Mouse (Mus musculus) ovary, adult 18-20 months (tissue): ENCODE results near the gene Rhox10.
A peak's percentile ranks its signal among the peaks of the same experiment; 100 is the strongest.
"Not testable (repeated sequence)": the region's sequence is repeated elsewhere in the genome, so short reads cannot be mapped to it uniquely, and the experiment has no call there.

Experiments
- DNase-seq: peaks from one replicate; pipeline ENCODE4 v3.0.0; 2022; ENCODE audit warnings: low spot score, mixed read lengths

Gene Rhox10

DNA sequence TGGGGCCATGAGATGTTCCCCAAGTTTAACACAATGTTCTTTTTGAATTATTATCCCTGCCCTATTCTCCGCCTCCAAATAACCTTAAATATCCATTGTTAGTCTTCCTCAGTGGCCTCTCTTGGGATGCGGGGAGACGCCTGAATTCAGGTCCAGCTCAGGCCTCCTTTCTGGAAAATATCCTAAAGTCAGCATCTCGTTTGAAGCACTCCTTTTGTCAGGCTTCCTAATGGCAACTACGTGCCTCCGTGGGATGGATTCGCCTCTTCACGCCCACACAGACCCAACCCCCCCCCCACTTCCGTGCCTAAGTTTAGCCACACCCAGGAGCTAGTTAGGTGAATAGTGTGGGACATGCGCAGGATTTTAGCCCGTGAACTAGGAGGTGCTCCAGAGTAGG is at the start of gene Rhox10:
Gene Rhox10 (plus strand): TSS at position 301 of the 400 bp plus-strand sequence.
- no peak for DNase-seq

GRCm38 (mm10) chrX:38018597-38018996 is 47.7 kb upstream of the Rhox10 start, which contains the start of gene Btg1-ps1:
Gene Btg1-ps1 (minus strand): TSS chrX:38018815.
- not testable (repeated sequence) for DNase-seq

DNA sequence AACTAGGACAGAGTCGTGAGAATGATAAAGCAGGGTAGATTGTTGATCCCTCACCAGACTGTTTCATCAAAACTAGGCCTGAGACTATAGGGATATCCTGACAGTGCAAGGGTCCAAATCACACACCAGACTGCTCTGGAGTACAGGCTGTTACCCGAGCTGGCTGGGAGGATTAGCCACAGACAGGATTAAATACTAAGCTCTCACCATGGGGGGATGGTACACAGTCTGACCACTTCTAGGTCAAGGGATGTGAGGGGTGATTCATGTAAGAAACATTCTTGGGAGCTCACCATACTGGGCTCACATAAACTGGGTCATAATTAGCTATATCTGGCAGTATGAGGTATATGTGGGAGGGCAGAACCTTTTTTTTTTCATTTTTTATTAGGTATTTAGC is 32.4 kb upstream of the Rhox10 start:
- no peak for DNase-seq

- DNase-seq = peak; percentile 40
Measured at GRCm38 (mm10) chrX:38039666-38040065, 26.6 kb upstream of the Rhox10 start.

GRCm38 (mm10) chrX:38043014-38043413 is 23.3 kb upstream of the Rhox10 start, which contains the start of gene Btg1-ps2:
Gene Btg1-ps2 (minus strand): TSS chrX:38043114.
- not testable (repeated sequence) for DNase-seq

- DNase-seq = no peak
Measured at GRCm38 (mm10) chrX:38061544-38061943, 4.7 kb upstream of the Rhox10 start.

- peak; percentile 11 for DNase-seq
Measured at GRCm38 (mm10) chrX:38084226-38084625, 18.0 kb downstream of the Rhox10 start.

- DNase-seq = no peak
Measured at GRCm38 (mm10) chrX:38085041-38085440, 18.8 kb downstream of the Rhox10 start, which contains the start of gene Rhox11. Gene Rhox11 (minus strand): TSS chrX:38085141.

- no peak for DNase-seq
Measured at GRCm38 (mm10) chrX:38110807-38111206, 44.5 kb downstream of the Rhox10 start, which contains the start of gene Rhox12. Gene Rhox12 (minus strand): TSS chrX:38110907.

DNA sequence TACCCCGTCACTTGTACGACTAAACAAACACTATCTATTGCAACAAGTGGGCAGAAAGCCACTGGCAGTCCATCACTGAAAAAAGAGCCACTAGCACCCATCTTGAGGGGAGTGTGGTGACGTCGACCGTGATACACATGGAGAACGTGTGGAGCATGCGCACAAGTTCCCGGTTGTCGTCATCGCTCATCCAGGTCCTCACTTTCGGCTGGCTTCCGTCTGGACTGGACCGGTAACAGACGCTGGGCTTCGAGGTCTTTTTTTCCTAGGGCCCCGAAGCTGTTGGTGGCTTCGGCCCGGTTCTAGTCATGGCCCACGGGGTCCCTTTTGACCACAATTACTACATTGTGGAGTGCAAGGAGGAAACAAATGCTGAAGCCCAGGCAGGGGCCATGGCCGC is 54.7 kb downstream of the Rhox10 start, which contains the start of gene Rhox13:
Gene Rhox13 (plus strand): TSS at position 238 of the 400 bp plus-strand sequence.
- no peak for DNase-seq
